Mouse (Mus musculus) liver, embryonic 11.5 days (tissue): ENCODE results near the gene Kcnq4. TPM values are rescaled to one million over a fixed set of nuclear protein-coding genes. Genes with fewer than 3 reads are reported as not detected.

Experiments
- ATAC-seq: fragments of 200-750 bp; cut with Nextera tagmentation; replicated peaks from 2 replicates; pipeline ENCODE4 v1.8.0; 2017; ENCODE audit warnings: moderate number of reproducible peaks, mild to moderate bottlenecking, moderate TSS enrichment, moderate library complexity; ENCODE audit not compliant: low FRiP score
- DNase-seq: peaks from one replicate; pipeline ENCODE4 v3.0.0-alpha.2; 2017; ENCODE audit warnings: low spot score
- H3K27ac ChIP-seq: fragments of 300-500 bp; sonication (generic); 2 replicates; pipeline ENCODE4 v1.5.1; 2014; ENCODE audit warnings: mild to moderate bottlenecking, low read depth, low read length, control low read depth
- H3K27me3 ChIP-seq: fragments of 300-500 bp; sonication (generic); replicated peaks from 2 replicates; pipeline ENCODE4 v1.6.1; 2014; ENCODE audit warnings: low read length, mixed read lengths; ENCODE audit not compliant: control insufficient read depth, insufficient read depth
- H3K36me3 ChIP-seq: fragments of 300-500 bp; sonication (generic); 2 replicates; pipeline ENCODE4 v1.6.1; 2014; ENCODE audit warnings: mild to moderate bottlenecking, low read length, moderate library complexity, mixed read lengths; ENCODE audit not compliant: control insufficient read depth, insufficient read depth
- H3K4me1 ChIP-seq: fragments of 300-500 bp; sonication (generic); replicated peaks from 2 replicates; pipeline ENCODE4 v1.6.1; 2014; ENCODE audit warnings: low read length, mixed read lengths; ENCODE audit not compliant: control insufficient read depth, insufficient read depth
- H3K4me2 ChIP-seq: fragments of 300-500 bp; sonication (generic); 2 replicates; pipeline ENCODE4 v1.6.1; 2014; ENCODE audit warnings: mild to moderate bottlenecking, control low read depth, moderate library complexity
- H3K4me3 ChIP-seq: fragments of 300-500 bp; sonication (generic); 2 replicates; pipeline ENCODE4 v1.5.1; 2014; ENCODE audit warnings: low read depth, low read length, control low read depth
- H3K9ac ChIP-seq: fragments of 300-500 bp; sonication (generic); 2 replicates; pipeline ENCODE4 v1.6.1; 2014; ENCODE audit warnings: low read depth, low read length, control low read depth
- H3K9me3 ChIP-seq: fragments of 300-500 bp; sonication (generic); 2 replicates; pipeline ENCODE4 v1.6.1; 2016; ENCODE audit warnings: low read length, inconsistent platforms, mixed read lengths; ENCODE audit not compliant: control insufficient read depth
- WGBS: fragments of 180-500 bp; shearing (Covaris S2); extraction: QIAGEN DNeasy Blood & Tissue Kit; methylation state at CpG from one replicate; pipeline ENCODE4 v1.1.7; 2014; 5-methylcytosine and 5-hydroxymethylcytosine counted together
- polyA plus RNA-seq: library from polyadenylated mRNA; unstranded; fragments of >200 nt; fragmentation: Nextera tagmentation; extraction: Ambion mirVana; gene quantifications from 2 replicates; pipeline ENCODE4 v1.2.1, GENCODE M21; 2014

Kcnq4 gene
- polyA plus RNA-seq, 1 experiment from 2014 or later = 0.90 TPM

DNA sequence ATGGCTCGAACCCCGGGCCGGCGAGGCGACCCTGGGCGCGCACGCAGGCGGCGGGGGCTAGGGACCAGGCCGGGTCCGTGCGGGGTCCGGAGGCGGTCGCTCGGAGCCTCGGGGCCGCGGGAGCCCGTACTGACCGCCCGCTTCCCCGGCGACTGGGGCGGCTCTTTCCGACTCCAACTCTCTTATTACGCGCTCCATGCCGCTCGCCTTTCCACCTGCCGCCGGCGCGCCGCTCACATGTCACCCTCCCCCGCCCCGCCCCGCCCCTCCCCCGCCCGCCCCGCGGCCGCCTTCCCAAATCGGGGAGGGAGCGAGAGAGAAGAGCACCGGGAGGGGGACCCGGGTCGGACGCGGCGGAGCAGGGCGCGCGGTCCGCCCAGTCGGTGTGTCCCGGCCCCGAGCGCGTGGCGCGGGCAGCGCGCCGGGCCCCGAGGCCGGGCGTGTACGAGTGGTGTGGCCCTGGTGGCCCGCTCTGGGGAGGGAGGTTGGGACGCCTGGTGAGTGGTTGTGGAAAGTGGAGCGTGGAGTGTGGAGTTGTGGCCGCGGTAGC is 1.1 kb downstream of the Kcnq4 start:
- Histone ChIP-seq H3K4me1 (peaks cover 7% of the 10 kb centered on the region; the same call in 1 of the 2 replicates), H3K27me3 (peaks cover 72% of the 10 kb centered on the region), H3K9me3 (no peaks in the 10 kb centered on the region), H3K4me3 (peak overlapping the region; percentile 54), H3K9ac (peak overlapping the region; percentile 1; the same call in 1 of the 2 replicates), H3K27ac (no peak overlapping the region), H3K4me2 (peak overlapping the region; percentile 75), H3K36me3 (no peaks in the 10 kb centered on the region)
- ATAC-seq = peak; percentile 10; the same call in 1 of the 2 replicates
- WGBS = under 1% methylated on average over 63 of the region's 75 CpGs
- no peak for DNase-seq

- peak overlapping the region; percentile 1; the same call in 1 of the 2 replicates for H3K9ac ChIP-seq
- peak; percentile 21 for ATAC-seq
- no peak for DNase-seq
Measured at GRCm38 (mm10) chr4:120746552-120747150, 1.8 kb downstream of the Kcnq4 start.

DNA sequence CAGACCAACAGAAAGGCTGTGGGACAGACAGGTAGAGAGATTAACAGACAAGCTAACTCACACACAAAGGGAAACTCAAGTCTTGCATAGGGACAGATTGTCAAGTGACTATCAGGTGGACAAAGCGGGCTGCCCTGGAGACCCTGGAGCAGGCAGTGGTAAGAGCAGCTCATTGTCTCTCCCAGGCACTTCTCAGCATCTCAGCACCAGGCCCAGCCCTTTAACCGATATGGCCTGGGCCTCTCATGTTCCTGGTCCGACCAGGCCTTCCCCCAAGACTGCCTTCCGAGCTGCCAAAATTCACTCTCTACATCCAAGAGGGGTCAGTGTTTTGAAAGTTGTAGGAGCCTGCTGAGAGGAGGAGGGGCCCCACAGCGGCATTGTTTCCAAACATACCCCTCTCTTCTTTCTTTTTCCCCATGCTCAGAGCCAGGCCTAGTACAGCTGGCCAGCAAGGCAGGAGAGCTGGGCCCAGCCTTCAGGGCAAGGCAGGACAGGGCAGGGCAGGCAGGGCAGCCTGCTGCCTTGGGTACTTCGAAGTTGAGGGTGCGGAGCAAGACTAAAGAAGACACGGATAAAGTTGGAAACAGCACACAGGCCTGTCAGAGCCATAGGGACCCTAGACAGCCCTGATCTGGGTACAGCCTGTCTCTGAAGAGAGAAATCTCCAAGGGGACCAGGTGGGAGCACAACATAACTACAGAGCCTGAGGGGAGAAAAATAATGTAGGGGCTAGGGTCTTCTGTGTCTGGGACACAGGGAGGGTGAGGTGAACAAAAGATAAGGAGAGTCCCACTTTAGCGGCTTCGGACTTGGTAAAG is 2.5 kb downstream of the Kcnq4 start:
- DNase-seq = peak; percentile 36
- no peak overlapping the region for H3K27ac ChIP-seq
- H3K4me3 ChIP-seq = no peak overlapping the region; the same call in 1 of the 2 replicates
- H3K4me1 ChIP-seq = peaks cover 7% of the 10 kb centered on the region; the same call in 1 of the 2 replicates
- no peak overlapping the region for H3K9ac ChIP-seq
- H3K9me3 ChIP-seq = no peaks in the 10 kb centered on the region
- peak overlapping the region; percentile 75 for H3K4me2 ChIP-seq
- WGBS = 36% methylated on average over 10 of the region's 10 CpGs
- ATAC-seq = no peak
- no peaks in the 10 kb centered on the region for H3K36me3 ChIP-seq
- H3K27me3 ChIP-seq = peaks cover 72% of the 10 kb centered on the region

More at GRCm38 (mm10) chr4:120746552-120747150, 1.8 kb downstream of the Kcnq4 start:
- Histone ChIP-seq H3K36me3 (no peaks in the 10 kb centered on the region), H3K4me3 (peak overlapping the region; percentile 54), H3K4me1 (peaks cover 7% of the 10 kb centered on the region; the same call in 1 of the 2 replicates), H3K4me2 (peak overlapping the region; percentile 75), H3K9me3 (no peaks in the 10 kb centered on the region), H3K27me3 (peaks cover 74% of the 10 kb centered on the region), H3K27ac (no peak overlapping the region)
- 4% methylated on average over 47 of the region's 53 CpGs for WGBS

DNA sequence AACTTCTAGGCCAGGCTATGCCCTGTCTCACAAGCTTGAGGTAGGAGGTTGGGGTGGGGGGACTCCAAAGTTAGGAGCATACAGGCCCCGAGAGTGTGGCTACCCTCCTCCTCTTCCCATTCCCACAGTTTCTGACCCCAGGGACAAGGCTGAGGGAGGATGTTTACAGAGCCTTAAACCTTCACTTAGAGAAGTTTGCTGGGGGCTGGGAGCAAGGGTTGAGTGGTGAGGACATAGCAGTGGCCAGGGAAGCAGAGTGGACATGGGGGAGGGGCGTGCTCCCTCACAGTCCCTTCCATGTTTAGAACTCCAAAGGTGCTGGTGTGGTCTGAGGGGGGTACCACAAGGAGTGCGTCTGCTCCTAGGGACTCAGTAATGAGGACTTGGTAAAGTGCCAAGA is 4.8 kb downstream of the Kcnq4 start:
- Histone ChIP-seq H3K4me2 (no peak overlapping the region), H3K4me1 (peaks cover 7% of the 10 kb centered on the region; the same call in 1 of the 2 replicates), H3K36me3 (no peaks in the 10 kb centered on the region), H3K9ac (no peak overlapping the region), H3K4me3 (no peak overlapping the region), H3K27ac (no peak overlapping the region), H3K27me3 (peaks cover 69% of the 10 kb centered on the region), H3K9me3 (no peaks in the 10 kb centered on the region)
- DNase-seq (no peak), ATAC-seq (no peak)
- 63% methylated on average over 3 of the region's 3 CpGs for WGBS

DNA sequence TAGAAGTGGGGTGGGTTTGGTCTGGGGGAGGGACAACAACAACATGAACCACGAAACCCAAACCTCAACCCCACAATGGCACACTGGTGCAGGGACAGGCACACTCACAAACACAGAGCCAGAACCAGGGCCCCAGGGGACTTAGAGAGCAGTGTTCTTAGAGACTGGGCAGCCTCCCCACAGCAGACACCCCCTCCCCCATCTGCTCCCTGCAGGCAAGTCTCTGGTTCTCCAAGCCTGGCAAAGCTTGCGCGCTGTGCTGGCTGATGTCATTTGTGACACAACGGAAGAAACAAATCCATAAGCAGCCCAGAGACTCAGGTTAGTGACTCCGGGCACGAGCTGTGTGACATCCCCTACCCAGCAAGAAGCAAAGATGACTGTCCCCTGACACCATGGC is 7.1 kb downstream of the Kcnq4 start:
- no peaks in the 10 kb centered on the region for H3K9me3 ChIP-seq
- no peaks in the 10 kb centered on the region for H3K4me1 ChIP-seq
- no peak overlapping the region for H3K4me2 ChIP-seq
- no peak overlapping the region for H3K9ac ChIP-seq
- H3K27me3 ChIP-seq = peaks cover 65% of the 10 kb centered on the region
- no peak overlapping the region for H3K27ac ChIP-seq
- 71% methylated on average over 6 of the region's 6 CpGs for whole genome bisulfite sequencing
- no peak for ATAC-seq
- no peaks in the 10 kb centered on the region for H3K36me3 ChIP-seq
- no peak overlapping the region for H3K4me3 ChIP-seq
- no peak for DNase-seq

DNA sequence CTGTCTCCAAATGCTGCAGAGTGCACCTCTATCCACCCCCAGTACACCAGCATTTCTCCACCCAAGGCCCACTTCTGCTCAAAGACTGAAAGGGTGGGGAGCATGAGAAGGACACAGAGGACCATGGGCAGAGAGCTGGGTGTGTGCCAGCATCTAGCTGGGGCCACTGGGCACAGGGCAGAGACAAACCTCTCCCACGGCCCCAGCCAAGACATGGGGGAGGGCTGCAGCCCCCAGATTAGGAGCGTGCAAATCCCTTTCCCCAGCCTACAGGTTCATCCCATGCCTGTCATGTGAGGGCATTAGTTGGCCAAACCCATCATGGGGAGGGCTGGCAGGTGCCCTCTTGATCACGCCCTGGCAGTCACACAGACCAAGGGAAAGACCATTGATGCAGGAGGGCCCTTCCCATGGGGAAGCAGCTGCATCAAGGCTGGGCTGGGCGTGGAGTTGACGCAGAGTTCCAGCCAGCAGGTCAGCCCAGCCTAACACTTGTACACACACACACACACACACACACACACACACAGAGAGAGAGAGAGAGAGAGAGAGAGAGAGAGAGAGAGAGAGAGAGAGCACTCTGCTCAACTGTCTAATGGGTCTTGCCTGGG is 14.3 kb downstream of the Kcnq4 start:
- WGBS = 69% methylated on average over 5 of the region's 5 CpGs
- H3K27me3 ChIP-seq = peaks cover 49% of the 10 kb centered on the region
- H3K4me1 ChIP-seq = peaks cover 9% of the 10 kb centered on the region
- no peaks in the 10 kb centered on the region for H3K36me3 ChIP-seq
- H3K9me3 ChIP-seq = no peaks in the 10 kb centered on the region
- H3K4me3 ChIP-seq = no peak overlapping the region
- ATAC-seq (no peak), DNase-seq (no peak)
- H3K9ac ChIP-seq = no peak overlapping the region
- H3K27ac ChIP-seq = no peak overlapping the region
- H3K4me2 ChIP-seq = no peak overlapping the region

GRCm38 (mm10) chr4:120732737-120733136 is 15.7 kb downstream of the Kcnq4 start:
- no peak for ATAC-seq
- Histone ChIP-seq H3K27me3 (peaks cover 37% of the 10 kb centered on the region), H3K9me3 (no peaks in the 10 kb centered on the region), H3K4me1 (peaks cover 9% of the 10 kb centered on the region), H3K9ac (no peak overlapping the region), H3K4me2 (no peak overlapping the region), H3K36me3 (no peaks in the 10 kb centered on the region), H3K4me3 (no peak overlapping the region), H3K27ac (no peak overlapping the region)
- WGBS = 74% methylated on average over 6 of the region's 6 CpGs
- DNase-seq = no peak

DNA sequence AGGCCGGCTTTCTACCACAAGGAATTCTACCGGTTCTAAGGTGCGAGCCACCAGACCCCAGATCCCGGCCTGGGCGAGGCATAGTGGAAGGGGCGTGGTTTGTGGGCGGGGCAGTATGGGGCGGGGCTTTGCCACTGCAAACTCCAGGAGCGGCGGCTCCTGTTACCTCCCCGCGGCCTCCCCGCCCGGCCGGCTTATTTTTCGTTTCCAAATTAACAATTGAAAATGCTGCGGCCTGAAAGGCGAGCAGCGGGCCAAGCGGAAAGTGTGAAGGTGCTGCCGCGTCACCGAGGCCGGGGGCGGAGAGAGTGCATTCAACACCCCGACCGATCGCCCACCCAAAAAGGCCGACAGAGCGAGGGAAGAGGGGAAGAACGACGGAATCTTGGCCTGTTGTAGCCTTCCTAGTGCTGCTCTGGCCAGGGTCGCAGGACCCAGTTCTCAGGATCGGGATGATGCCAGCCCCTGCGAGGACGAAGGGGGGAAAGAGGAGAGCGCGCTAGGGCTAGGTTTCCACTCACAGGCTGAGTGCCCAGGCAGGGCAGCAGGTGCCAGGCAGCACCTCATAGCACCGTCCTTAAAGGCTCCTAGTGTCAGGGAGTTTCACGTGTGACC is 17.3 kb downstream of the Kcnq4 start:
- H3K4me3 ChIP-seq = peak overlapping the region; percentile 61
- H3K27me3 ChIP-seq = peaks cover 25% of the 10 kb centered on the region
- H3K9ac ChIP-seq = peak overlapping the region; percentile 64
- peaks cover 9% of the 10 kb centered on the region for H3K4me1 ChIP-seq
- no peak overlapping the region for H3K27ac ChIP-seq
- peak overlapping the region; percentile 95 for H3K4me2 ChIP-seq
- 2% methylated on average over 40 of the region's 40 CpGs for WGBS
- DNase-seq (peak; percentile 80), ATAC-seq (peak; percentile 92)
- no peaks in the 10 kb centered on the region for H3K36me3 ChIP-seq
- no peaks in the 10 kb centered on the region for H3K9me3 ChIP-seq
